Mouse (Mus musculus) left cerebral cortex, postnatal 14 days (tissue): ENCODE results near the gene Pde6b. TPM values are rescaled to one million over a fixed set of nuclear protein-coding genes. Genes with fewer than 3 reads are reported as not detected.

ENCODE experiments used
- DNase-seq, 2 experiments: peaks; one replicate each; pipeline ENCODE4 v3.0.0; 2021 to 2022; ENCODE audit warnings: low spot score in 2 of 2, mixed read lengths in 1 of 2
- intact Hi-C: fragments of 180-260 bp; cut with DNase I; formaldehyde crosslinking; loops from one replicate; pipeline ENCODE4 v1.15.1; 2025
- total RNA-seq, 2 experiments: library from RNA; stranded (reverse); gene quantifications; 2 replicates each; pipeline ENCODE4 v1.2.3; 2021

The Pde6b gene
- total RNA-seq, 2 experiments from 2014 or later: 0.13 to 0.19 TPM

- no peak for DNase-seq
- intact Hi-C loops: no loop called here
Observed at GRCm38 (mm10) chr5:108454094-108454493, 65.9 kb downstream of the Pde6b start.

GRCm38 (mm10) chr5:108458706-108459105 is 70.5 kb downstream of the Pde6b start:
- intact Hi-C loops: no loop called here
- DNase-seq: no peak

- intact Hi-C loops: no loop called here
- no peak for DNase-seq
Observed at GRCm38 (mm10) chr5:108460461-108460860, 72.3 kb downstream of the Pde6b start.

GRCm38 (mm10) chr5:108461082-108462065 is 73.2 kb downstream of the Pde6b start, which contains the start of gene Pcgf3:
Gene Pcgf3 (plus strand): TSS chr5:108461232.
- peak; percentile 96 to 97 for DNase-seq
- intact Hi-C loops: no loop called here

- no peak for DNase-seq
- intact Hi-C loops: no loop called here
Observed at GRCm38 (mm10) chr5:108462446-108462845, 74.3 kb downstream of the Pde6b start.

GRCm38 (mm10) chr5:108465131-108465891 is 77.1 kb downstream of the Pde6b start:
- no peak for DNase-seq
- intact Hi-C loops: no loop called here

GRCm38 (mm10) chr5:108466647-108467046 is 78.5 kb downstream of the Pde6b start:
- no peak for DNase-seq
- intact Hi-C loops: no loop called here

- no peak for DNase-seq
- intact Hi-C loops: no loop called here
Observed at GRCm38 (mm10) chr5:108469617-108470016, 81.4 kb downstream of the Pde6b start.

GRCm38 (mm10) chr5:108473737-108474136 is 85.5 kb downstream of the Pde6b start:
- intact Hi-C loops: no loop called here
- no peak for DNase-seq

- DNase-seq: peak in 1 of 2 experiments; percentile 31
- intact Hi-C loops: no loop called here
Observed at GRCm38 (mm10) chr5:108475977-108476376, 87.8 kb downstream of the Pde6b start.

Other genes with a start within 250 kb of the Pde6b start
- 10 to 100 TPM; 38.5 to 39.7 TPM for gene Dr1, start 119.5 kb upstream of the Pde6b start, total RNA-seq
- gene Pigg, start 75.8 kb upstream of the Pde6b start, total RNA-seq: 10 to 100 TPM; 10.5 to 10.7 TPM
- 10 to 100 TPM; 76.9 to 78.2 TPM for gene Gm42517, start 20.5 kb upstream of the Pde6b start, total RNA-seq
- 100 to 1,000 TPM; 253 to 266 TPM for gene Atp5k, start 46.1 kb downstream of the Pde6b start, total RNA-seq
- under 1 TPM; 0.22 to 0.51 TPM for gene Mfsd7a, start 60.5 kb downstream of the Pde6b start, total RNA-seq
- gene Pcgf3, start 72.8 kb downstream of the Pde6b start, total RNA-seq: 10 to 100 TPM; 60.6 to 64.4 TPM
- 100 to 1,000 TPM; 527 to 537 TPM for gene Cplx1, start 161.6 kb downstream of the Pde6b start, total RNA-seq
- gene Gak, start 241.4 kb downstream of the Pde6b start, total RNA-seq: 10 to 100 TPM; 87.3 to 90.5 TPM
- gene Tmem175, start 241.4 kb downstream of the Pde6b start, total RNA-seq: 10 to 100 TPM; 38.3 to 44.2 TPM